Mouse (Mus musculus) lung, adult 18-20 months (tissue): ENCODE results near the gene Gm3558.
"Not testable (repeated sequence)": the region's sequence is repeated elsewhere in the genome, so short reads cannot be mapped to it uniquely, and the experiment has no call there.

Experiments
- DNase-seq, 2 experiments: peaks; one replicate each; pipeline ENCODE4 v3.0.0; 2022; ENCODE audit warnings: mixed read lengths in 2 of 2

The Gm3558 gene

GRCm38 (mm10) chr14:7568382-7568781, at the start of gene Gm3558:
Gm3558 (minus strand) TSS chr14:7568566.
- not testable (repeated sequence) for DNase-seq

GRCm38 (mm10) chr14:7595492-7595891, 27.1 kb upstream of the Gm3558 start, which contains the start of gene Gm10338:
Gm10338 (minus strand) TSS chr14:7595592.
- DNase-seq = not testable (repeated sequence)

GRCm38 (mm10) chr14:7567890-7568289, 476 bp downstream of the Gm3558 start:
- not testable (repeated sequence) for DNase-seq

GRCm38 (mm10) chr14:7567266-7567665, 1.1 kb downstream of the Gm3558 start:
- DNase-seq = not testable (repeated sequence)
